8 mouse cellular contexts compared by ENCODE assay signal in the genomic region with DNA sequence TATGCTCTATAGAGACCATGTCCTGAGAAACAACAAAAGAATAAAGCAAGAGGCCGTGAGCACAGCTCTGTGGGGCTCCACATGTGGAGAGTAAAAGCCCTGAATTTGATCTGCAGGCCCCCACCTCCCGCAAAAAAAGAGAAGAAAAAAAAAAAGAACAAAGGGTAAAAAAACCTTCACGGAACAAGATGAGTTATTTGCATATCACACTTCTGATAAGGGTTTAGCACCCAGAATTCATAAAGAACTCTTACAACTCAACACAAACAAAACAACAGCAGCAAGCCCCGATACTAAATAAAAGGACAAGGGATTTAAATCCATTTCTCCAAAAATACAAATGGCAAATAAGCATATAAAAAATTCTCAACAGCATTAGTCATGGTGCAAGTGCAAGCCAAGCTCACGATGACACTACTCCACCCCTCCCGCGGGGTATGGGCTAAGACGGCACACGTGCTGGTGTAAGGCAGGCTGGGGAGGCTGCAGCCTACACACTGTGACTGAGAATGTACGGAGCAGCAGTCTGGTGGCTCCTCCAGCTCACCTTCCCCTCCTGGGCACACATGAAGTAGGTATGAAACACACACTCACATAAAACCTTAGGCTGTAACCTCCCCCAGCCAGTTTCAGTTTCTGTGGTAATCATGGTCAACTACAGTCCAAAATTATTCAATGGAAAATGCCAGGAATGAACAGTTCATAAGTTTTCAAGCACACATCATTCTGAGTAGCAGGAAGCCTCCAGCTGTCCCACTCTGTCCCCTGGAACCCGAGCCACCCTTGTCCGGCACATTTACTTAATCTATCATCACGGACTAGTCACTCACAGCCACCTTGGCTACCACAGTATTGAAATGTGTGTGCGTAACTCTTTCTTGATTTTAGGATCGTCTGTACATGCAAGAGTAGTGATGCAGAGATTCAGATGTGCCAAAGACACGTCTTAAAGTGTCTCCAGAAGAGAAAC. TPM values are rescaled to one million over a fixed set of nuclear protein-coding genes. Genes with fewer than 3 reads are reported as not detected.
A peak's percentile ranks its signal among the peaks of the same experiment; 100 is the strongest.
DNase-seq lines count a peak whose midpoint lies in the region; ATAC-seq lines count a peak whose summit lies in the region.

No protein-coding gene starts in this region.

- no peaks in the 10 kb centered on the region for H3K9me3 ChIP-seq in heart, embryonic 16.5 days (replicated peaks; ENCODE audit: control insufficient read depth, low read length)

- H3K27ac ChIP-seq in heart, embryonic 16.5 days (ENCODE audit: low read length) = peak overlapping the region; percentile 55
- H3K27ac ChIP-seq in macrophage = 0 out of 2 replicates have a peak overlapping the region, but pooled peaks have one; percentile 7

- H3K4me1 ChIP-seq in heart, embryonic 16.5 days (ENCODE audit: control insufficient read depth, insufficient read depth, low read length) = peaks cover 53% of the 10 kb centered on the region

- peak overlapping the region; percentile 13; the same call in 1 of the 2 replicates for H3K9ac ChIP-seq in heart, embryonic 16.5 days (ENCODE audit: low read length)

- peak; percentile 43 to 63 for DNase-seq in heart, adult 9 months (ENCODE audit: low spot score in 2 of 2)
- DNase-seq in heart, postnatal 25 days (ENCODE audit: low spot score) = no peak
- DNase-seq in 3T3-L1 (ENCODE audit: low read depth, low spot score) = peak; percentile 82
- DNase-seq in R1 (ENCODE audit: low read depth, low spot score) = peak; percentile 16
- DNase-seq in thymus, postnatal 4 days = no peak

- ATAC-seq in heart, embryonic 16.5 days (replicated peaks; ENCODE audit: extremely low read depth, insufficient read depth, low FRiP score) = peak; percentile 57
- ATAC-seq in monocyte, adult 5-6 weeks (replicated peaks; ENCODE audit: insufficient number of reproducible peaks, low FRiP score, low TSS enrichment, poor library complexity, severe bottlenecking) = no peak

- intact Hi-C loops in heart, postnatal 25 days (cut with DNase I) = no loop called here

- H3K4me2 ChIP-seq in heart, embryonic 16.5 days (ENCODE audit: low read depth, low read length) = peak overlapping the region; percentile 33; the same call in 1 of the 2 replicates

- H3K36me3 ChIP-seq in heart, embryonic 16.5 days (ENCODE audit: control insufficient read depth, insufficient read depth) = peaks cover 31% of the 10 kb centered on the region
- H3K36me3 ChIP-seq in macrophage (ENCODE audit: inconsistent target) = peaks cover 45% of the 10 kb centered on the region

- no peaks in the 10 kb centered on the region for H3K27me3 ChIP-seq in heart, embryonic 16.5 days (ENCODE audit: control insufficient read depth, insufficient read depth, low read length)

- no peak overlapping the region for H3K4me3 ChIP-seq in heart, embryonic 16.5 days (ENCODE audit: low read length)
- H3K4me3 ChIP-seq in macrophage (ENCODE audit: inconsistent target) = no peak overlapping the region

- 42% methylated on average over 16 of the region's 16 CpGs for WGBS in heart, embryonic 16.5 days
- WGBS in macrophage (ENCODE audit: missing documents) = 80% methylated on average over 16 of the region's 16 CpGs

- H3K79me2 ChIP-seq in macrophage (ENCODE audit: inconsistent target) = peaks cover 100% of the 10 kb centered on the region

RNA-seq across cellular contexts. Expression of a gene that starts 10.3 kb away (rescaled TPM):
- 1,000 to 10,000 TPM; 5,169 to 5,647 TPM for total RNA-seq in heart, postnatal 25 days (2021)
- polyA plus RNA-seq in heart, embryonic 16.5 days (2015; fragmentation: Nextera tagmentation; extraction: Ambion mirVana) = 4,861 and 5,105 TPM in 2 replicates
- total RNA-seq in macrophage (2018; cell fraction: chromatin; rRNA removed) = 10 to 100 TPM in 1 of 26 experiments, 1 to 10 TPM in 25; 1.2 to 10.1 (median 6.3) TPM
- total RNA-seq in macrophage (2018; cell fraction: cytosol; rRNA removed) = 1 to 10 TPM in 24 of 26 experiments, under 1 TPM in 2; 0.89 to 3.3 (median 1.7) TPM
- total RNA-seq in macrophage (2018; cell fraction: nucleus; rRNA removed) = 10 to 100 TPM in 1 of 26 experiments, 1 to 10 TPM in 23, not detected in 2; 1.5 to 12.4 (median 3.9) TPM
- 0.50 to 1.8 TPM (median 0.95 TPM) in 3 replicates for polyA plus RNA-seq in macrophage (2018)
- total RNA-seq in monocyte, adult 5-6 weeks (2017) = not detected in 3 replicates

RNA-seq across cellular contexts. Expression of a gene that starts 18.9 kb away (rescaled TPM):
- 100 to 1,000 TPM; 145 to 148 TPM for total RNA-seq in heart, postnatal 25 days (2021)
- 331 and 376 TPM in 2 replicates for polyA plus RNA-seq in heart, embryonic 16.5 days (2015; fragmentation: Nextera tagmentation; extraction: Ambion mirVana)
- total RNA-seq in macrophage (2018; cell fraction: chromatin; rRNA removed) = 1,000 to 10,000 TPM in 24 of 26 experiments, 100 to 1,000 TPM in 2; 665 to 2,090 (median 1,583) TPM
- 100 to 1,000 TPM; 112 to 253 (median 171) TPM for total RNA-seq in macrophage (2018; cell fraction: cytosol; rRNA removed)
- 1,000 to 10,000 TPM in 7 of 26 experiments, 100 to 1,000 TPM in 19; 420 to 1,439 (median 890) TPM for total RNA-seq in macrophage (2018; cell fraction: nucleus; rRNA removed)
- polyA plus RNA-seq in macrophage (2018) = 163 to 251 TPM (median 201 TPM) in 3 replicates
- total RNA-seq in monocyte, adult 5-6 weeks (2017) = 88.8 to 157 TPM (median 111 TPM) in 3 replicates

RNA-seq across cellular contexts. Expression of a gene that starts 19.8 kb away (rescaled TPM):
- 10 to 100 TPM; 12.4 to 16.1 TPM for total RNA-seq in heart, postnatal 25 days (2021)
- polyA plus RNA-seq in heart, embryonic 16.5 days (2015; fragmentation: Nextera tagmentation; extraction: Ambion mirVana) = 0.97 TPM in 2 replicates
- 1 to 10 TPM in 3 of 26 experiments, under 1 TPM in 12, not detected in 11; 0.16 to 1.7 (median 0.55) TPM for total RNA-seq in macrophage (2018; cell fraction: chromatin; rRNA removed)
- under 1 TPM in 18 of 26 experiments, not detected in 8; 0.04 to 0.38 (median 0.11) TPM for total RNA-seq in macrophage (2018; cell fraction: cytosol; rRNA removed)
- total RNA-seq in macrophage (2018; cell fraction: nucleus; rRNA removed) = 1 to 10 TPM in 1 of 26 experiments, under 1 TPM in 18, not detected in 7; 0.22 to 1.3 (median 0.37) TPM
- not detected in 3 replicates for polyA plus RNA-seq in macrophage (2018)
- total RNA-seq in monocyte, adult 5-6 weeks (2017) = not detected in 3 replicates

RNA-seq across cellular contexts. Expression of a gene that starts 29.4 kb away (rescaled TPM):
- total RNA-seq in heart, postnatal 25 days (2021) = 10 to 100 TPM; 76.4 to 76.8 TPM
- polyA plus RNA-seq in heart, embryonic 16.5 days (2015; fragmentation: Nextera tagmentation; extraction: Ambion mirVana) = 36.6 and 43.8 TPM in 2 replicates
- total RNA-seq in macrophage (2018; cell fraction: chromatin; rRNA removed) = 1,000 to 10,000 TPM in 23 of 26 experiments, 100 to 1,000 TPM in 3; 175 to 4,782 (median 2,271) TPM
- 100 to 1,000 TPM in 25 of 26 experiments, 10 to 100 TPM in 1; 91.4 to 838 (median 312) TPM for total RNA-seq in macrophage (2018; cell fraction: cytosol; rRNA removed)
- total RNA-seq in macrophage (2018; cell fraction: nucleus; rRNA removed) = 1,000 to 10,000 TPM in 14 of 26 experiments, 100 to 1,000 TPM in 12; 325 to 5,560 (median 1,024) TPM
- polyA plus RNA-seq in macrophage (2018) = 241 to 829 TPM (median 623 TPM) in 3 replicates
- not detected in 3 replicates for total RNA-seq in monocyte, adult 5-6 weeks (2017)

RNA-seq across cellular contexts. Expression of a gene that starts 53.3 kb away (rescaled TPM):
- 1 to 10 TPM; 3.4 to 4.1 TPM for total RNA-seq in heart, postnatal 25 days (2021)
- 9.5 TPM in 2 replicates for polyA plus RNA-seq in heart, embryonic 16.5 days (2015; fragmentation: Nextera tagmentation; extraction: Ambion mirVana)
- total RNA-seq in macrophage (2018; cell fraction: chromatin; rRNA removed) = 10 to 100 TPM in 5 of 26 experiments, 1 to 10 TPM in 20, under 1 TPM in 1; 0.71 to 18.9 (median 6.1) TPM
- 1 to 10 TPM; 3.3 to 8.1 (median 4.7) TPM for total RNA-seq in macrophage (2018; cell fraction: cytosol; rRNA removed)
- total RNA-seq in macrophage (2018; cell fraction: nucleus; rRNA removed) = 10 to 100 TPM in 2 of 26 experiments, 1 to 10 TPM in 24; 1.6 to 11.8 (median 5.3) TPM
- 4.8 to 7.5 TPM (median 6.3 TPM) in 3 replicates for polyA plus RNA-seq in macrophage (2018)
- 13.2 to 19.6 TPM (median 14.0 TPM) in 3 replicates for total RNA-seq in monocyte, adult 5-6 weeks (2017)

Comparison
In these comparisons a context has a peak if more than half of its experiments do, and no peak if none do; other contexts are left out.
1. DNase-seq: peak in heart, adult 9 months (2 of 2), 3T3-L1 (single experiment) and R1 (single experiment); none in heart, postnatal 25 days (single experiment) and thymus, postnatal 4 days (single experiment).
2. RNA of a gene that starts 10.3 kb away (total RNA-seq): 5,169 to 5,647 TPM in heart, postnatal 25 days; not detected in monocyte, adult 5-6 weeks; every median in the first group is over 1,000 times any median in the second.
3. RNA of a gene that starts 19.8 kb away (total RNA-seq): 12.4 to 16.1 TPM in heart, postnatal 25 days; not detected in monocyte, adult 5-6 weeks; every median in the first group is over 10 times any median in the second.